ENCODE assay signal across 25 mouse cellular contexts in genomic region chr12:78086016-78086415, GRCm38 (mm10).
"Had no signal": no experiment of that assay in that cellular context is flagged by ENCODE, and none has a peak within 500 bp of the region (broad histone marks: within the 10 kb centered on the region; RNA-seq: fewer than 3 reads in every experiment).

No protein-coding gene starts in this region.

- H3K4me1 ChIP-seq: intestine, embryonic 15.5 days; limb, embryonic 15.5 days; liver, embryonic 12.5 days had no signal

- DNase-seq: gastrocnemius, postnatal 14 days; gastrocnemius, postnatal 36 days; heart, adult 11 months; heart, adult 2 months; heart, postnatal 14 days; heart, postnatal 36 days; kidney, adult 18-20 months; kidney, adult 8-10 months; kidney, postnatal 10 days; kidney, postnatal 25 days; kidney, postnatal 4 days had no signal

- H3K36me3 ChIP-seq: heart, embryonic 13.5 days; heart, embryonic 15.5 days; hindbrain, embryonic 13.5 days; hindbrain, embryonic 15.5 days; intestine, embryonic 15.5 days; limb, embryonic 13.5 days; limb, embryonic 15.5 days; liver, embryonic 12.5 days had no signal

- H3K4me3 ChIP-seq: heart, adult 2 months; heart, embryonic 13.5 days; heart, embryonic 15.5 days; hindbrain, embryonic 13.5 days; hindbrain, embryonic 15.5 days; intestine, embryonic 15.5 days; layer of hippocampus, adult 2 months; left cerebral cortex, adult 2 months; limb, embryonic 13.5 days; limb, embryonic 15.5 days; liver, embryonic 12.5 days had no signal

- H3K4me2 ChIP-seq: heart, embryonic 11.5 days; heart, embryonic 13.5 days; heart, embryonic 15.5 days; hindbrain, embryonic 13.5 days; hindbrain, embryonic 15.5 days; intestine, embryonic 15.5 days; limb, embryonic 13.5 days; limb, embryonic 15.5 days; liver, embryonic 12.5 days had no signal

- H3K9ac ChIP-seq: heart, embryonic 13.5 days; heart, embryonic 15.5 days; hindbrain, embryonic 13.5 days; hindbrain, embryonic 15.5 days; intestine, embryonic 15.5 days; limb, embryonic 13.5 days; limb, embryonic 15.5 days; liver, embryonic 12.5 days; liver, embryonic 14.5 days had no signal

- H3K27me3 ChIP-seq: heart, embryonic 13.5 days; heart, embryonic 15.5 days; hindbrain, embryonic 13.5 days; hindbrain, embryonic 15.5 days; intestine, embryonic 15.5 days; limb, embryonic 13.5 days; limb, embryonic 15.5 days had no signal

- H3K27ac ChIP-seq: heart, adult 2 months; heart, embryonic 13.5 days; heart, embryonic 15.5 days; hindbrain, embryonic 13.5 days; hindbrain, embryonic 15.5 days; intestine, embryonic 15.5 days; layer of hippocampus, adult 2 months; left cerebral cortex, adult 2 months; limb, embryonic 13.5 days; limb, embryonic 15.5 days; liver, embryonic 12.5 days; liver, embryonic 14.5 days had no signal

- H3K9me3 ChIP-seq: heart, embryonic 13.5 days; heart, embryonic 15.5 days; hindbrain, embryonic 13.5 days; hindbrain, embryonic 15.5 days; intestine, embryonic 15.5 days; limb, embryonic 13.5 days; limb, embryonic 15.5 days; liver, embryonic 12.5 days had no signal

- ATAC-seq: inflammation-experienced regulatory T-cells, adult 6 months; intestine, embryonic 15.5 days; intestine, postnatal 0 days; liver, embryonic 12.5 days had no signal
